Mouse (Mus musculus): ENCODE data around the gene Mapk8ip3. TPM values are rescaled to one million over a fixed set of nuclear protein-coding genes. Genes with fewer than 3 reads are reported as not detected.

Gene Mapk8ip3
- total RNA-seq, 2 experiments from 2014 or later: 409 to 411 TPM

- H3K4me3 ChIP-seq: peak overlapping the region; percentile 76
- peak in 1 of 2 experiments; percentile 8 for DNase-seq (ENCODE audit: low spot score in 2 of 2)
- TF ChIP-seq CTCF (conservative IDR thresholded peaks at IDR 0.05): no peak
- H3K27ac ChIP-seq: peak overlapping the region; percentile 98
These were observed 49.3 kb downstream of the Mapk8ip3 start for GRCm38 (mm10) chr17:24887291-24888080.

GRCm38 (mm10) chr17:24886932-24887271 lies 49.9 kb downstream of the Mapk8ip3 start:
- Histone ChIP-seq H3K4me3 (peak overlapping the region; percentile 76), H3K27ac (peak overlapping the region; percentile 98)
- no peak for DNase-seq (ENCODE audit: low spot score in 2 of 2)
- TF ChIP-seq CTCF (conservative IDR thresholded peaks at IDR 0.05): no peak; the same call in 1 of the 2 replicates

- Histone ChIP-seq H3K27ac (peak within 1 kb of the TSS; percentile 98), H3K4me3 (peak within 1 kb of the TSS; percentile 94)
- DNase-seq (ENCODE audit: low spot score in 2 of 2): peak; percentile 97 to 99
- TF ChIP-seq CTCF (conservative IDR thresholded peaks at IDR 0.05): peak; percentile 59
These were observed 50.4 kb downstream of the Mapk8ip3 start, which contains the start of the genes Nubp2 and Spsb3 for GRCm38 (mm10) chr17:24886134-24886931. Gene Nubp2, minus strand, starts transcription at chr17:24886349. Gene Spsb3, plus strand, starts transcription at chr17:24886643.

- Histone ChIP-seq H3K27ac (peak overlapping the region; percentile 39; the same call in 1 of the 2 replicates), H3K4me3 (peak overlapping the region; percentile 94)
- DNase-seq (ENCODE audit: low spot score in 2 of 2): no peak
- TF ChIP-seq CTCF (conservative IDR thresholded peaks at IDR 0.05): no peak
These were observed 51.2 kb downstream of the Mapk8ip3 start for GRCm38 (mm10) chr17:24885356-24886133.

GRCm38 (mm10) chr17:24884391-24884790 lies 52.4 kb downstream of the Mapk8ip3 start:
- DNase-seq (ENCODE audit: low spot score in 2 of 2): no peak
- TF ChIP-seq CTCF (conservative IDR thresholded peaks at IDR 0.05): no peak
- Histone ChIP-seq H3K27ac (no peak overlapping the region), H3K4me3 (no peak overlapping the region)

- H3K4me3 ChIP-seq: no peak overlapping the region
These were observed 54.9 kb downstream of the Mapk8ip3 start for GRCm38 (mm10) chr17:24881738-24882440.

GRCm38 (mm10) chr17:24878531-24878930 lies 58.2 kb downstream of the Mapk8ip3 start:
- TF ChIP-seq CTCF (conservative IDR thresholded peaks at IDR 0.05): no peak
- no peak overlapping the region for H3K4me3 ChIP-seq
- H3K27ac ChIP-seq: no peak overlapping the region
- DNase-seq (ENCODE audit: low spot score in 2 of 2): no peak

More at GRCm38 (mm10) chr17:24881738-24882440, 54.9 kb downstream of the Mapk8ip3 start:
- no peak overlapping the region for H3K27ac ChIP-seq
- no peak for DNase-seq (ENCODE audit: low spot score in 2 of 2)
- TF ChIP-seq CTCF (conservative IDR thresholded peaks at IDR 0.05): peak; percentile 77

GRCm38 (mm10) chr17:24878117-24878397 lies 58.7 kb downstream of the Mapk8ip3 start:
- Histone ChIP-seq H3K27ac (no peak overlapping the region), H3K4me3 (no peak overlapping the region)
- TF ChIP-seq CTCF (conservative IDR thresholded peaks at IDR 0.05): no peak
- DNase-seq (ENCODE audit: low spot score in 2 of 2): no peak

- Histone ChIP-seq H3K4me3 (no peak overlapping the region), H3K27ac (no peak overlapping the region)
- no peak for TF ChIP-seq CTCF (conservative IDR thresholded peaks at IDR 0.05)
- DNase-seq (ENCODE audit: low spot score in 2 of 2): no peak
These were observed 59.3 kb downstream of the Mapk8ip3 start for GRCm38 (mm10) chr17:24877336-24878116.

GRCm38 (mm10) chr17:24874989-24875388 lies 61.8 kb downstream of the Mapk8ip3 start:
- Histone ChIP-seq H3K27ac (no peak overlapping the region), H3K4me3 (no peak overlapping the region)
- no peak for TF ChIP-seq CTCF (conservative IDR thresholded peaks at IDR 0.05)
- no peak for DNase-seq (ENCODE audit: low spot score in 2 of 2)

- no peak for TF ChIP-seq CTCF (conservative IDR thresholded peaks at IDR 0.05)
- no peak overlapping the region for H3K4me3 ChIP-seq
- no peak overlapping the region for H3K27ac ChIP-seq
- no peak for DNase-seq (ENCODE audit: low spot score in 2 of 2)
These were observed 62.4 kb downstream of the Mapk8ip3 start for GRCm38 (mm10) chr17:24874405-24874745.
